Mouse (Mus musculus): ENCODE data around the gene Tmem178b. TPM values are rescaled to one million over a fixed set of nuclear protein-coding genes. Genes with fewer than 3 reads are reported as not detected.

Tmem178b gene
- polyA plus RNA-seq, 1 experiment from 2014 or later = 0.24 TPM

DNA sequence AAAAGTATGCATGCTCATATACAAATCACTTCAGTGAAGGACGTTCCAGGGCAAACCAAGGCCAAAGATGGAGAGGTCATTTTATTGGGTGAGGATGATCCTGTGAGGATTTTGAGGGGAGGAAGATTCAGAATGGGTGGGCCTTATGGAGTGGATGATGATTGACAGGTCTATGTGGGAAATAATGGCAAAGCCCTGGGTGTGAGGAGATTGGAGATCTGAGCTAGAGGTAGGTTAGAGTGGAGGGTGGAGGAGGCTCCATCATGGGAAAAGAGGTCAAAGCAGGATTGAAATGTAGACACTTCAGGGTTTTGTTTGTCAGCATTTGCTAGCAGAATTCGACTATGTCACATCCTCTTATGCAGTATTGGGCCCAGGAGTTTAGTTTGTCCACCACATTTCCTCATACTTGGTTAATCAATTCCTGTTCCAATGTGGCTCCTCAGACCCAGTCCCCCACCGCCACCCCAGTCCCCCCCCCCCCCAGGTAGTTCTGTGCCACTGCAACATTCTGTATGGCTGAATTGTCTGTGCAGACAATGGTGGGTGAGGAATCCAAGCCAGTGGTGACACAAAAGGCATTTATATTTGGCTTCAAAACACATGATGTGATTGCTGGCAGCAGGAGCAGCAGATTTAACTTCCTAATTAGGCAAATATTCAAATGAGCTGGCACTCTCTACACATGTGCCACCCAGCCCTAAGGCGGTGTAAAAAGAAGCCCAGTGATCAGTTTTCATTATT, 150.7 kb downstream of the Tmem178b start:
- Histone ChIP-seq H3K9me3 (replicated peaks; ENCODE audit: control insufficient read depth, low read length) (no peaks in the 10 kb centered on the region), H3K36me3 (ENCODE audit: control insufficient read depth, insufficient read depth) (no peaks in the 10 kb centered on the region), H3K4me1 (ENCODE audit: control insufficient read depth, insufficient read depth, low read length) (no peaks in the 10 kb centered on the region), H3K9ac (ENCODE audit: low read length) (no peak overlapping the region), H3K4me3 (ENCODE audit: low read length) (no peak overlapping the region), H3K27ac (ENCODE audit: low read length) (no peak overlapping the region), H3K4me2 (ENCODE audit: low read depth, low read length) (no peak overlapping the region), H3K27me3 (ENCODE audit: control insufficient read depth, insufficient read depth, low read length) (no peaks in the 10 kb centered on the region)
- no peak for ATAC-seq (replicated peaks; ENCODE audit: extremely low read depth, insufficient read depth, low FRiP score)
- WGBS = 78% methylated on average over 4 of the region's 4 CpGs

DNA sequence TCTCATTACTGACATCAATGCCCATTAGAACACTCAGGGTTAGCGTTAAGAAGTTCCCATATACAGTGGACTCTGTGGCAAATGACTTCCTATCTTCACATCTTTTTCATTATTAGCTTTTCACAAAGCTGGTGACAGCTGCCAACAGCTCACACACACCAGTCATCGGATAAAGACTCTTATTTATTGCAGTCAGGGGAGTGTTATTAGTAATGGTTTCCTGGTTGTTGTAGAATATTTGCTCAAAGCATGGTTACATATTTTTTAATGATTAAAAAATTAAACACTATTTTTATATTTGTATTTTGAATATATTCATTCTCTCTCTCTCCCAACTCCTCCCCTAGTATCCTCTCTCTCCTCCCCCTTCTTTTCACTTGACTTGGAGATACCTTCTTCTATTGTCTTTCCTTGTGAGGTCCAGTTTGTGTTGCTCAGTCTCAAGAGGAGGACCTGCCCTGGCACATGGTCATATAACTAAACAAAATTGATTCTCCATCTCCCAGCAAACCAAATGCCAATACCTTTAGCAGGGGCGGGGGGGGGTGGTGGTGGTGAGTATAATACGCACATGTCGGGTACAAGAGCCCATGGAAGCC, 151.4 kb downstream of the Tmem178b start:
- ATAC-seq (replicated peaks; ENCODE audit: extremely low read depth, insufficient read depth, low FRiP score) = no peak
- Histone ChIP-seq H3K27ac (ENCODE audit: low read length) (no peak overlapping the region), H3K27me3 (ENCODE audit: control insufficient read depth, insufficient read depth, low read length) (no peaks in the 10 kb centered on the region), H3K9ac (ENCODE audit: low read length) (no peak overlapping the region), H3K9me3 (replicated peaks; ENCODE audit: control insufficient read depth, low read length) (no peaks in the 10 kb centered on the region), H3K4me1 (ENCODE audit: control insufficient read depth, insufficient read depth, low read length) (no peaks in the 10 kb centered on the region), H3K4me2 (ENCODE audit: low read depth, low read length) (no peak overlapping the region), H3K4me3 (ENCODE audit: low read length) (no peak overlapping the region), H3K36me3 (ENCODE audit: control insufficient read depth, insufficient read depth) (no peaks in the 10 kb centered on the region)
- WGBS = 77% methylated on average over 5 of the region's 5 CpGs

DNA sequence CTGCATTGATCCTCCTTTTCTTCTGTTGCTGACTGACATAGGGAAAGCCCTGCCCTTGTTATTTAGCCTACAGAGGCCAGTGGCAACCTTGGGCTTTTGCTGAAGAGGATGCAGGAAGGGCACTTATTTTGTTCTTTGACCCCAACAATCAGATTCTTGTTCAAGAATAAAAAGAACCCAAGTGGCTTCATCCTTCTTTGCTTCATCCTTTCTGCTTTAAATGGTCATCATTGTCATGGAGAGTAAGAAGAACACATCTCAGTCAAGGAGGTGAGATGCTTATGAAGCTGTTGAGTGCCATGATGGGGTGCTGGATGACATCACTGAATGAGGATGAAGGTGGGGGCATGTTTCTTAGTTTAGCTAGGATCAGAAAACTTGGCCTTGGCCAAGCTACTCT, 159.8 kb downstream of the Tmem178b start:
- ATAC-seq (replicated peaks; ENCODE audit: extremely low read depth, insufficient read depth, low FRiP score) = no peak
- no peaks in the 10 kb centered on the region for H3K4me1 ChIP-seq (ENCODE audit: control insufficient read depth, insufficient read depth, low read length)

DNA sequence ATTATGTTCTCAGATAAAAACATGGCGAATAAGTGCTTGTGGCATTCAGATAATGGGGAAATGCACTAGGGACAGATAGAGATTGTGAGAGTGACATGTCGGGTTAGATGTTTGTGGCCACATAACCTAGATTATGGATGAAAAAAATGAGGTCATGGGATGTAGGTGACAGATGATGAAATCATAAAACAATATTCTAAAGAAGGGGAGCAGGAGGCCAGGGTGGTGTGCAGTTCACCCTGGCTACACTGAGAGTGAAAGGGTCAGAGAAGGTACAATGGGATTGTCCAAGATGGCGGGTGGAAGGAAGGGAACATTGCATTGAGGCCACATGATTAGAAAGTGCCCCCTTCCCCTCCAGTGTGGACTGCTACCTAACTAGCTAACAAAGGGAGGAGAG, 160.9 kb downstream of the Tmem178b start:
- no peak overlapping the region for H3K9ac ChIP-seq (ENCODE audit: low read length)
- H3K27ac ChIP-seq (ENCODE audit: low read length) = no peak overlapping the region
- no peak overlapping the region for H3K4me3 ChIP-seq (ENCODE audit: low read length)
- H3K9me3 ChIP-seq (replicated peaks; ENCODE audit: control insufficient read depth, low read length) = no peaks in the 10 kb centered on the region
- H3K4me2 ChIP-seq (ENCODE audit: low read depth, low read length) = no peak overlapping the region
- H3K27me3 ChIP-seq (ENCODE audit: control insufficient read depth, insufficient read depth, low read length) = no peaks in the 10 kb centered on the region
- ATAC-seq (replicated peaks; ENCODE audit: extremely low read depth, insufficient read depth, low FRiP score) = no peak
- no peaks in the 10 kb centered on the region for H3K36me3 ChIP-seq (ENCODE audit: control insufficient read depth, insufficient read depth)
- 79% methylated on average over 3 of the region's 3 CpGs for WGBS
- H3K4me1 ChIP-seq (ENCODE audit: control insufficient read depth, insufficient read depth, low read length) = no peaks in the 10 kb centered on the region

More for the DNA sequence above, 159.8 kb downstream of the Tmem178b start:
- H3K4me3 ChIP-seq (ENCODE audit: low read length) = no peak overlapping the region
- H3K9ac ChIP-seq (ENCODE audit: low read length) = no peak overlapping the region
- H3K27ac ChIP-seq (ENCODE audit: low read length) = no peak overlapping the region
- no peaks in the 10 kb centered on the region for H3K9me3 ChIP-seq (replicated peaks; ENCODE audit: control insufficient read depth, low read length)
- H3K27me3 ChIP-seq (ENCODE audit: control insufficient read depth, insufficient read depth, low read length) = no peaks in the 10 kb centered on the region
- no peaks in the 10 kb centered on the region for H3K36me3 ChIP-seq (ENCODE audit: control insufficient read depth, insufficient read depth)
- no peak overlapping the region for H3K4me2 ChIP-seq (ENCODE audit: low read depth, low read length)

DNA sequence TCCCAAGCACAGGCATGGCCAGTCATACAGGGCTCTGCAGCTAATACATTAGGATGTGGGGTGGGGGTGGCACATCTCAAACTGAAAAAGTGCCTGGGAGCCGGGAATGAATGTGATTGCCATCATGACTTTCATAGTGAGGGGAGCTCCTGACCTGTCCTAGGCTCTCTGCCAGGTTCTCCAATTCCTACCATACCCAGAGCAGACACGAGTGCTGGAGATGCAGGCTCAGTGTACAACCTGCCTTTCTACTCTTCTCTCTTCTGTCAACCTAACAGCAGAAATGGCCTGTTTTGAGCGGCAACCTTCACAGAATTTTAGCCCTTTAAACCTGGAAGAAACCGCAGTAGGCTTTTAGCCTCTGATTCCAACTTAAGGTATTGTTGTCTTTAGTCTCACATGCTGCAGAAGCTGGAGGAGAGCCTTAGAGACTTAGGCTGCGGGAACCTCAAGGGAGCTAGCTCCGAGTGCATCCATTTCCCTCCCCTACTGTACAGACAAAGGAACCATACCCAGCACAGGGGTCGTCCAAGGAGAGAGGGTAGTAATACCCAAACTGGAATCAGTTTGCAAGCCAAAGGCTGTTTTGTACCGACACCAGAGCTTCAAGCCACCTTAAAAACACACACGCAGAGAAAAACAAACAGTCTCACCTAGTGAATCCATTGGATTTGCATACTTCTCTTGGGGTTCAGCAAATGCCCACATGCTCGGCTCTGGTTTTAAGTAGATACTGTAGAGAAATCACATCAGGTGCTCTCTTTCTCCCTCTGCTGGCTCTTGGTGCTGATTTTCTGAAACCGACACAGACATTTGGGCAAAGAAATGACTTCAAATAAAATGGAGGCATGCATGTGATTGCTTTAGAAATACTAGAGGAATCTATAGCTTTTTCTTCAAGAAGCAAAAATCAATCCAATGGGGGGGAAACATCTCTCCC, 176.2 kb downstream of the Tmem178b start:
- no peak overlapping the region for H3K9ac ChIP-seq (ENCODE audit: low read length)
- H3K4me2 ChIP-seq (ENCODE audit: low read depth, low read length) = no peak overlapping the region
- H3K4me3 ChIP-seq (ENCODE audit: low read length) = no peak overlapping the region
- H3K4me1 ChIP-seq (ENCODE audit: control insufficient read depth, insufficient read depth, low read length) = no peaks in the 10 kb centered on the region
- WGBS = 34% methylated on average over 11 of the region's 11 CpGs
- no peak for ATAC-seq (replicated peaks; ENCODE audit: extremely low read depth, insufficient read depth, low FRiP score)
- no peaks in the 10 kb centered on the region for H3K36me3 ChIP-seq (ENCODE audit: control insufficient read depth, insufficient read depth)
- H3K27ac ChIP-seq (ENCODE audit: low read length) = no peak overlapping the region
- no peaks in the 10 kb centered on the region for H3K9me3 ChIP-seq (replicated peaks; ENCODE audit: control insufficient read depth, low read length)
- H3K27me3 ChIP-seq (ENCODE audit: control insufficient read depth, insufficient read depth, low read length) = no peaks in the 10 kb centered on the region

DNA sequence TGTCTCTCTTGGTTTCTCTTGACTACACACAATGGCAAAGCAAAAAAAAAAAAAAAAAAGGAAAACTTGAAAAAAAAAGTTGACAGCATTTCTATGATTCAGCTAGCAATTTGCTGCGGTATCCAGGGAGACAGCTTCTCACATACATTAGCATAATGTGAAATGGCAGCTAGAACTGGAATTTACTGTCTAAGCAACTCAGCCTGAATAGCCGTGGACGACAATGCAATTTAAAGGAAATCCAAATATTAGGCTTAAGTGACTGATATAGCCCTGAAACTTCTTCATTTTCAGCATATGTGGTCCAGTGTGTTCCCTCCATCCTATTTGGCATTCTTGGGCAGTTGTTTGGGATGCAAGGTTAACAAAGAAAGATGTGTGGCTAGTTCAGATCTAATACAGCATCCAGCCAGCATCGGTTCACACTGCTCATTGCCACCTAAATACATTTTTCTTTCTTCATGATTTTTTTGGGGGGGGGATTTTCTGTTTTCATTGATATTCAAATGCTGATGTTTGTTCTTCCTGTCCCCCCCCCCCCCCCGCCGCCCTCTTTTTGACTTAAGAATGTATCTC, 176.9 kb downstream of the Tmem178b start:
- Histone ChIP-seq H3K9me3 (replicated peaks; ENCODE audit: control insufficient read depth, low read length) (no peaks in the 10 kb centered on the region), H3K4me2 (ENCODE audit: low read depth, low read length) (no peak overlapping the region), H3K27ac (ENCODE audit: low read length) (no peak overlapping the region), H3K4me3 (ENCODE audit: low read length) (no peak overlapping the region), H3K9ac (ENCODE audit: low read length) (no peak overlapping the region), H3K36me3 (ENCODE audit: control insufficient read depth, insufficient read depth) (no peaks in the 10 kb centered on the region), H3K27me3 (ENCODE audit: control insufficient read depth, insufficient read depth, low read length) (no peaks in the 10 kb centered on the region), H3K4me1 (ENCODE audit: control insufficient read depth, insufficient read depth, low read length) (no peaks in the 10 kb centered on the region)
- no peak for ATAC-seq (replicated peaks; ENCODE audit: extremely low read depth, insufficient read depth, low FRiP score)
- 84% methylated on average over 5 of the region's 6 CpGs for WGBS

DNA sequence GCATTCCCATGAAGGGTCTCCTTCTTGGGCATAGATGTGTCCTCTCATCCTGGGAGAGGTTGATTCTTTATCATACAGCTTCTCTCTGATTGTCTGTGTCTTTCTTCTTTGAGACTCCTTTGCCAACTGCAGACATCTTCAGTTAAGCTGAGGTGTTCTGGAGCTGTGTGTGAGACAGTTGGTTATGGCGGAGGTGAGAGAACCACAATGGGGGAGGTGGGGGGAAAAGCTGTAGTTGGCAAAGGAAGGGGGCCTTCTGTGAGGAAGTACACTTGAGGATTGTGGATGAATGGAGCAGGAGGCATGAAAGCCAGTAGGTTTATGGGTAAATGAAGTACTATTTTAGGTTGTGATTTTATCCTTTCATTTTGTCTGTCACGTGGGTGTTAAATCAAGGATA, 178.6 kb downstream of the Tmem178b start:
- no peaks in the 10 kb centered on the region for H3K27me3 ChIP-seq (ENCODE audit: control insufficient read depth, insufficient read depth, low read length)
- no peaks in the 10 kb centered on the region for H3K9me3 ChIP-seq (replicated peaks; ENCODE audit: control insufficient read depth, low read length)
- WGBS = 83% methylated on average over 2 of the region's 2 CpGs
- no peak overlapping the region for H3K4me2 ChIP-seq (ENCODE audit: low read depth, low read length)
- no peak overlapping the region for H3K4me3 ChIP-seq (ENCODE audit: low read length)
- no peak for ATAC-seq (replicated peaks; ENCODE audit: extremely low read depth, insufficient read depth, low FRiP score)
- H3K9ac ChIP-seq (ENCODE audit: low read length) = no peak overlapping the region
- no peaks in the 10 kb centered on the region for H3K36me3 ChIP-seq (ENCODE audit: control insufficient read depth, insufficient read depth)
- no peaks in the 10 kb centered on the region for H3K4me1 ChIP-seq (ENCODE audit: control insufficient read depth, insufficient read depth, low read length)
- no peak overlapping the region for H3K27ac ChIP-seq (ENCODE audit: low read length)

DNA sequence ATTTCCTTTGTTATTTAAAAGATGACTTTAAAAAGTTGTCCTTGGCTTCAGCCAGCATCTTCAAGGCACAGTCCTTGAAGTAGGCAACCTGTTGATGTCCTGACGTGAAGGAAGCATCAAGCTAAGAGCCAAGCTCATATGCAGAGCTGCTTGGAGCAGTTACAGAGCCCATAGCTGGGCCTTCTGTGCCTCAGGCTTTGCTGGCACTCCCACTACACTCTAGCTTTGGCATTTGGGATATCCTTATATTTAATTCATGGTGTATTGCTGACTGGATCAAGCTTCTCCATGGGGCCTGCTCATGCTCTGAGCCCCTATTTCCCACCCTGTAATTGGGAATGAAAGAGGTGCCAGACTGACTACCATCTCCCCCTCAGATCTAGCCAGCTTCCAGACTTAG, 179.5 kb downstream of the Tmem178b start:
- H3K36me3 ChIP-seq (ENCODE audit: control insufficient read depth, insufficient read depth) = no peaks in the 10 kb centered on the region
- H3K9ac ChIP-seq (ENCODE audit: low read length) = no peak overlapping the region
- H3K27ac ChIP-seq (ENCODE audit: low read length) = no peak overlapping the region
- H3K27me3 ChIP-seq (ENCODE audit: control insufficient read depth, insufficient read depth, low read length) = no peaks in the 10 kb centered on the region
- 73% methylated on average over 1 of the region's 1 CpGs for WGBS
- no peaks in the 10 kb centered on the region for H3K4me1 ChIP-seq (ENCODE audit: control insufficient read depth, insufficient read depth, low read length)
- no peak overlapping the region for H3K4me3 ChIP-seq (ENCODE audit: low read length)
- no peak overlapping the region for H3K4me2 ChIP-seq (ENCODE audit: low read depth, low read length)
- no peak for ATAC-seq (replicated peaks; ENCODE audit: extremely low read depth, insufficient read depth, low FRiP score)
- H3K9me3 ChIP-seq (replicated peaks; ENCODE audit: control insufficient read depth, low read length) = no peaks in the 10 kb centered on the region

Measured in heart, embryonic 16.5 days (tissue).